Mouse (Mus musculus) c-Kit-positive CD71-negative TER-119-negative erythroid progenitor cells, embryonic 14.5 days (primary cell): ENCODE measurements around the gene Pld3.

Experiments used
- DNase-seq: peaks from one replicate; pipeline ENCODE4 v3.0.0-alpha.2; 2013; ENCODE audit warnings: low read depth

Gene Pld3

GRCm38 (mm10) chr7:27569580-27570224 is 16.7 kb upstream of the Pld3 start:
- no peak for DNase-seq

- DNase-seq = no peak
Observed at GRCm38 (mm10) chr7:27560978-27561377, 8.0 kb upstream of the Pld3 start.

GRCm38 (mm10) chr7:27560291-27560887 is 7.4 kb upstream of the Pld3 start:
- DNase-seq = no peak

DNA sequence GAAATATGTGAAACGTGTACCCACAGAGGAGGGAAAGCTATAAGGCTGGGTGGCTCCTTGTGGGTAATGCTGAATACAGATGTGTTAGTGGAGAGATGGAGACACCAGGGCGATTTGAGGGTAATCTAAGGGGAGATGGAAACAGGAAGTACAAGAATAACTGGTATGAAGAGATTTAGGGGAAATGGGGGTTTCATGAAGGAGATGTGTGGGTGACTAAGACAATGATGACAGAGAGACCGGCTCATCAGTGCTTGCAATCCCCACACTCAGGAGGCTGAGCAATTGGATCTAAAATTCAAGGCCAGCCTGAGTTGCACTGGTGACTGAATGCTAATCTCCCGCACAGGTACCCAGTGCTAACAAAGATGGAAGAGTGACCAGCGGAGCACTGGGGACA is 948 bp downstream of the Pld3 start:
- DNase-seq = no peak

GRCm38 (mm10) chr7:27549597-27549996 is 3.4 kb downstream of the Pld3 start:
- DNase-seq = no peak

GRCm38 (mm10) chr7:27544675-27545370 is 8.2 kb downstream of the Pld3 start:
- no peak for DNase-seq

DNA sequence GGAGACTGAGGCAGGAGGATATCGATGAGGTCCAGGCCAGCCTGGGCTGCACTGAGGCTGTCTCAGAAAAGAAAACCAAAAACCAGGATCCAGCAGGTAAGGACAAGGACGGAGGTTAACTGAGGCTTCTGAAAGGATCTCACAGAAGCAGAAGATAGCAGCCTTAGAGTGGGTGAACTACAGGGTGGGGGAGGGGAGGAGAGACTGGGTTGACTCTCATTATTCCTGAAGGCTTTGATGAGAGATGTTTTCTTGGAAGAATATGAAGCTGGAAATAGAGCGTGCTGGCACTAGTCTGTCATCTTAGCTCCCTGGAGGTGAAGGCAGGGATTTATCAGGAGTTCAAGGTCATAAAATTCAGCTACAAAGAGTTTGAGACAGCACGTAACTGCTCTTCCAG is 9.2 kb downstream of the Pld3 start:
- DNase-seq = no peak

GRCm38 (mm10) chr7:27543065-27543464 is 10.0 kb downstream of the Pld3 start:
- no peak for DNase-seq

- peak; percentile 72 for DNase-seq
Observed at GRCm38 (mm10) chr7:27542392-27543033, 10.5 kb downstream of the Pld3 start.

GRCm38 (mm10) chr7:27541922-27542321 is 11.1 kb downstream of the Pld3 start:
- no peak for DNase-seq

GRCm38 (mm10) chr7:27541431-27541830 is 11.6 kb downstream of the Pld3 start:
- no peak for DNase-seq

DNA sequence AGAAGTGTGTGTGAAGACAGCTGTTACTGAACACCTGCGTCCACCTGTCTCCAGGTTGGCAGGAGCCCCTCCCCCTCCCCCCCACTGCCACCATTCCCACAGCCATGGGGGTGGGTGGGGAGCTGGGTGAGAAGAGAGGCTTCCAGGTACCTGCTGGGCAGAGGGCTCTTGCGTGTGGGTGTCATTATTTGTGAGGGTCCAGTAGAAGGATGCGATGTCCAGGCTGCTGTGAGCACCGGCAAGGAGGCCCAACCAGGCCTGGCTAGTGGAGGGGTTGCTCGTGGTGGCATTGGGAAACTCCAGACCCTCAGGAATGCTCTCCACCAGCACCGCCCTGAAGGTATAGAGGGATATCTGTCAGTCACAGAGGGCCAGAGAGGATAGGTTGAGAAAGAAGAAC is 12.1 kb downstream of the Pld3 start:
- DNase-seq = no peak

GRCm38 (mm10) chr7:27540521-27540920 is 12.5 kb downstream of the Pld3 start:
- DNase-seq = no peak

DNA sequence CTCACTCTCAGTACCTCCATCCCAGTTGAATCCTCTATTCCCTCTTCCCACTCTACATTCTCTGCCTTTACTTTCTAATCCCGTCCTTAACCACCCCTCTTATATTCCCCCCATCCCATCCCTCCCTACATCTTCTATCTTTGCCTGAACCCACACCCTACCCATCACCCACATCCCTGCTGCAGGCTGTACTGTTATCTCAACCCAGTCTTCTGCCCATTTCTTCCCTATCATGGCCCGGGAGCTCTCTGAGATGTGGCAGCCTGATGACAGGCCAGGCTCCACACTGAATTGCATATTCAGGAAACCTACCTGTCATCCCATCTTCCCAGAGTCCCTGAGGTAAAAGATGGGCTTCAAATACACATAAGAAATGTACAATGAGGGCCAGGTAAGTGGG is 14.2 kb downstream of the Pld3 start:
- no peak for DNase-seq

DNA sequence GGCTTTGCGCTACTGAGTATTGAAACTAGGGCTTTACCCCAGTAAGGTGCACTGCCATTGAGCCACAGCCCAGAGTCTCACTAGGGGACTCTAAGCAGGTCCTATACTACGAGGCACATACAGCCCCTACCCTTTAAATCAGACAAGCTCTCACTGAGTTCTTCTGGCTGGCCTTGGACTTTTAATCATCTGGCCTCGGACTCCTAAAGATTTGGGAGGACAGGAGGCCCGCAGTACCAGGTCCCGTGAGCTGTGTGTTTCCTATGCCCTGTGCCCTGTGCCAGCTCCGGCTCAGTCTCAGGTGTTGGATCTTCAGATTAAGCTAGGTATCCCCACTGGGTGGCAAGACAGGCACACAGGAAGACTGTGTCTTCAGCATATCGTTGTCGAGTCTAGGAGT is 15.0 kb downstream of the Pld3 start:
- DNase-seq = no peak

DNA sequence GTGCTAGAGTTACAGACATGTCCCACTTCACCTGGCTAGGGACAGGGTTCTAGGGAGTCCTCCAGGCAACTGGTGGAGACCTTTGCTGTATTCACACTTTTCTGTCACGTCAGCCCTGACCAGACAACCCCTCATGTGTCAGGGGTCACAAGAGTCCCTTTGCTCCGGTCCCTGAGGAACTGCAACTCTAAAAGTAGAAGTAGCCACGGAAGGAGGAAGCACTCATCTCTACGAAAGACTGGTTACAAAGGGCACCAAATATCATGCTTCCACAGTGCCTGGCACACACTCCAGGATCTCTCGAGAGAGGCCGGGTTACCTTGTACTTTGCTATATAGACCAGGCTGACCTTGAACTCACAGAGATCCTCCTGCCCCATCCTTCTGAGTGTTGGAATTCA is 16.4 kb downstream of the Pld3 start:
- no peak for DNase-seq

DNA sequence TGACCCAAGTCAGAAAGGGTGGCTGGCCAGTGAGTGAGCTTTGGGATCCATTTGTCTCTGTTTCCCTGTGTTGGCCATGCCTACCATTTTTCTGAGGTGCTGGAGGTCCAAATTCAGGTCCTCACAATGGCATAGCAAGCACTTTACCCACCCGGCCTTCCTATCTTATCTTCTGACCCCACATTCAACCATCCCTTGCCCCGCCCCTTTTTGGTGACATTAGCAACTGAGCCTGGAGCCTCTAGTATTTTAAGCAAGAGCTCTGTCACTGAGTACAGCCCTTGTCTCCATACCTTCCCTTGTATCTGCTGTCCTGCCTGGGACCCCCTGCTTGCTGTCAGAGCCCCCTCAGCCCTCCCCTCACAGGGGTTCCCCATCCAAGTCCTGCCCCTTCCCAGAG is 17.6 kb downstream of the Pld3 start:
- no peak for DNase-seq

GRCm38 (mm10) chr7:27532480-27533050 is 20.5 kb downstream of the Pld3 start:
- no peak for DNase-seq

GRCm38 (mm10) chr7:27531707-27532106 is 21.3 kb downstream of the Pld3 start:
- DNase-seq = no peak

- DNase-seq = no peak
Observed at GRCm38 (mm10) chr7:27530937-27531336, 22.1 kb downstream of the Pld3 start.

- no peak for DNase-seq
Observed at GRCm38 (mm10) chr7:27529070-27529469, 23.9 kb downstream of the Pld3 start.

- peak; percentile 83 for DNase-seq
Observed at GRCm38 (mm10) chr7:27526039-27526827, 26.8 kb downstream of the Pld3 start.
